Mouse (Mus musculus): Measurements from ENCODE around the gene Lta. TPM values are rescaled to one million over a fixed set of nuclear protein-coding genes. Genes with fewer than 3 reads are reported as not detected.
A peak's percentile ranks its signal among the peaks of the same experiment; 100 is the strongest.

Gene Lta
- polyA plus RNA-seq, 1 experiment from 2014 or later: not detected

GRCm38 (mm10) chr17:35198946-35199345, 6.2 kb downstream of the Lta start:
- H3K27ac ChIP-seq: no peak overlapping the region
- peaks cover 85% of the 10 kb centered on the region for H3K27me3 ChIP-seq (replicated peaks)
- peaks cover 46% of the 10 kb centered on the region for H3K4me1 ChIP-seq
- 63% methylated on average over 8 of the region's 8 CpGs for WGBS (ENCODE audit: insufficient replicate concordance)
- H3K9ac ChIP-seq: no peak overlapping the region
- H3K36me3 ChIP-seq: no peaks in the 10 kb centered on the region
- H3K4me3 ChIP-seq: no peak overlapping the region
- no peaks in the 10 kb centered on the region for H3K9me3 ChIP-seq (replicated peaks)
- no peak for ATAC-seq
- H3K4me2 ChIP-seq: no peak overlapping the region

- no peaks in the 10 kb centered on the region for H3K36me3 ChIP-seq
- no peak overlapping the region for H3K27ac ChIP-seq
- no peak overlapping the region for H3K9ac ChIP-seq
- H3K4me3 ChIP-seq: no peak overlapping the region
- peaks cover 49% of the 10 kb centered on the region for H3K4me1 ChIP-seq
- no peaks in the 10 kb centered on the region for H3K9me3 ChIP-seq (replicated peaks)
- H3K4me2 ChIP-seq: no peak overlapping the region
- H3K27me3 ChIP-seq (replicated peaks): peaks cover 83% of the 10 kb centered on the region
- 51% methylated on average over 7 of the region's 7 CpGs for whole genome bisulfite sequencing (ENCODE audit: insufficient replicate concordance)
- no peak for ATAC-seq
These were observed 7.1 kb downstream of the Lta start for GRCm38 (mm10) chr17:35198029-35198428.

GRCm38 (mm10) chr17:35197126-35197525, 8.0 kb downstream of the Lta start:
- H3K4me3 ChIP-seq: no peak overlapping the region
- H3K27me3 ChIP-seq (replicated peaks): peaks cover 74% of the 10 kb centered on the region
- no peak overlapping the region for H3K9ac ChIP-seq
- WGBS (ENCODE audit: insufficient replicate concordance): 14% methylated on average over 5 of the region's 6 CpGs
- no peak overlapping the region for H3K27ac ChIP-seq
- ATAC-seq: no peak
- peaks cover 49% of the 10 kb centered on the region for H3K4me1 ChIP-seq
- no peaks in the 10 kb centered on the region for H3K36me3 ChIP-seq
- no peak overlapping the region for H3K4me2 ChIP-seq
- H3K9me3 ChIP-seq (replicated peaks): no peaks in the 10 kb centered on the region

- Histone ChIP-seq H3K9ac (peak overlapping the region; percentile 52; the same call in 1 of the 2 replicates), H3K4me3 (peak overlapping the region; percentile 54), H3K4me1 (peaks cover 47% of the 10 kb centered on the region), H3K27ac (no peak overlapping the region), H3K27me3 (replicated peaks) (peaks cover 65% of the 10 kb centered on the region), H3K9me3 (replicated peaks) (no peaks in the 10 kb centered on the region), H3K4me2 (peak overlapping the region; percentile 80), H3K36me3 (no peaks in the 10 kb centered on the region)
- 35% methylated on average over 9 of the region's 9 CpGs for WGBS (ENCODE audit: insufficient replicate concordance)
- ATAC-seq: no peak
These were observed 8.9 kb downstream of the Lta start for GRCm38 (mm10) chr17:35196321-35196641.

GRCm38 (mm10) chr17:35195631-35196320, 9.4 kb downstream of the Lta start:
- WGBS (ENCODE audit: insufficient replicate concordance): under 1% methylated on average over 66 of the region's 66 CpGs
- Histone ChIP-seq H3K27ac (no peak overlapping the region), H3K4me1 (peaks cover 43% of the 10 kb centered on the region), H3K36me3 (no peaks in the 10 kb centered on the region), H3K27me3 (replicated peaks) (peaks cover 60% of the 10 kb centered on the region), H3K9ac (peak overlapping the region; percentile 52), H3K4me2 (peak overlapping the region; percentile 80), H3K4me3 (peak overlapping the region; percentile 54), H3K9me3 (replicated peaks) (no peaks in the 10 kb centered on the region)
- peak; percentile 76 for ATAC-seq

GRCm38 (mm10) chr17:35194844-35195630, 10.1 kb downstream of the Lta start:
- WGBS (ENCODE audit: insufficient replicate concordance): 40% methylated on average over 19 of the region's 19 CpGs
- peak overlapping the region; percentile 54 for H3K4me3 ChIP-seq
- peak overlapping the region; percentile 80 for H3K4me2 ChIP-seq
- no peaks in the 10 kb centered on the region for H3K36me3 ChIP-seq
- ATAC-seq: peak; percentile 9; the same call in 1 of the 2 replicates
- H3K27ac ChIP-seq: no peak overlapping the region
- no peaks in the 10 kb centered on the region for H3K9me3 ChIP-seq (replicated peaks)
- H3K9ac ChIP-seq: peak overlapping the region; percentile 52; the same call in 1 of the 2 replicates
- peaks cover 53% of the 10 kb centered on the region for H3K27me3 ChIP-seq (replicated peaks)
- H3K4me1 ChIP-seq: peaks cover 41% of the 10 kb centered on the region

GRCm38 (mm10) chr17:35193881-35194843, 11.0 kb downstream of the Lta start, which contains the start of gene Ltb:
Gene Ltb, plus strand, starts transcription at chr17:35194439.
- Histone ChIP-seq H3K4me1 (peaks cover 45% of the 10 kb centered on the region), H3K4me2 (peak within 1 kb of the TSS; percentile 80), H3K27ac (no peak within 1 kb of the TSS), H3K27me3 (replicated peaks) (peaks cover 47% of the 10 kb centered on the region), H3K9ac (0 out of 2 replicates have a peak within 1 kb of the TSS, but pooled peaks have one; percentile 52), H3K4me3 (peak within 1 kb of the TSS; percentile 54), H3K9me3 (replicated peaks) (no peaks in the 10 kb centered on the region), H3K36me3 (no peaks in the 10 kb centered on the region)
- ATAC-seq: no peak
- WGBS (ENCODE audit: insufficient replicate concordance): 46% methylated on average over 26 of the region's 28 CpGs

GRCm38 (mm10) chr17:35192924-35193323, 12.2 kb downstream of the Lta start:
- Histone ChIP-seq H3K36me3 (no peaks in the 10 kb centered on the region), H3K4me1 (peaks cover 52% of the 10 kb centered on the region), H3K9me3 (replicated peaks) (no peaks in the 10 kb centered on the region), H3K4me3 (no peak overlapping the region), H3K4me2 (no peak overlapping the region), H3K27me3 (replicated peaks) (peaks cover 43% of the 10 kb centered on the region), H3K27ac (no peak overlapping the region), H3K9ac (no peak overlapping the region)
- ATAC-seq: no peak
- 55% methylated on average over 5 of the region's 5 CpGs for WGBS (ENCODE audit: insufficient replicate concordance)

GRCm38 (mm10) chr17:35191723-35192122, 13.4 kb downstream of the Lta start:
- Histone ChIP-seq H3K36me3 (no peaks in the 10 kb centered on the region), H3K4me3 (no peak overlapping the region), H3K9ac (no peak overlapping the region), H3K9me3 (replicated peaks) (no peaks in the 10 kb centered on the region), H3K4me1 (peaks cover 50% of the 10 kb centered on the region), H3K27ac (no peak overlapping the region), H3K27me3 (replicated peaks) (peaks cover 35% of the 10 kb centered on the region), H3K4me2 (no peak overlapping the region)
- no peak for ATAC-seq
- 49% methylated on average over 2 of the region's 2 CpGs for WGBS (ENCODE audit: insufficient replicate concordance)

- Histone ChIP-seq H3K4me1 (peaks cover 48% of the 10 kb centered on the region), H3K4me3 (no peak overlapping the region), H3K4me2 (peak overlapping the region; percentile 40; the same call in 1 of the 2 replicates), H3K27ac (peak overlapping the region; percentile 72), H3K9me3 (replicated peaks) (no peaks in the 10 kb centered on the region), H3K9ac (no peak overlapping the region), H3K36me3 (no peaks in the 10 kb centered on the region), H3K27me3 (replicated peaks) (peaks cover 18% of the 10 kb centered on the region)
- 18% methylated on average over 4 of the region's 4 CpGs for WGBS (ENCODE audit: insufficient replicate concordance)
- no peak for ATAC-seq
These were observed 15.1 kb downstream of the Lta start for GRCm38 (mm10) chr17:35190096-35190495.

- peak overlapping the region; percentile 40 for H3K4me2 ChIP-seq
These were observed 16.0 kb downstream of the Lta start for GRCm38 (mm10) chr17:35189186-35189585.

More at GRCm38 (mm10) chr17:35189186-35189585, 16.0 kb downstream of the Lta start:
- no peak overlapping the region for H3K4me3 ChIP-seq
- H3K27me3 ChIP-seq (replicated peaks): peaks cover 9% of the 10 kb centered on the region
- H3K36me3 ChIP-seq: no peaks in the 10 kb centered on the region
- ATAC-seq: no peak
- 6% methylated on average over 1 of the region's 1 CpGs for WGBS (ENCODE audit: insufficient replicate concordance)
- peaks cover 39% of the 10 kb centered on the region for H3K4me1 ChIP-seq
- peak overlapping the region; percentile 72 for H3K27ac ChIP-seq
- H3K9me3 ChIP-seq (replicated peaks): no peaks in the 10 kb centered on the region
- H3K9ac ChIP-seq: no peak overlapping the region; the same call in 1 of the 2 replicates

Measured in liver, embryonic 12.5 days (tissue).